Mouse (Mus musculus) 3134 (cell line): Measurements from ENCODE around the gene Scarf2.

Experiments used
- DNase-seq: peaks from one replicate; pipeline ENCODE4 v3.0.0-alpha.2; 2011; ENCODE audit warnings: low spot score; ENCODE audit not compliant: insufficient read length; ENCODE audit errors: extremely low read depth

Scarf2 gene

GRCm38 (mm10) chr16:17796971-17797811 is at the start of gene Scarf2:
TSS of gene Scarf2 (plus strand) at chr16:17797282.
- DNase-seq = no peak

- DNase-seq = no peak
Observed at GRCm38 (mm10) chr16:17753001-17753400, 44.1 kb upstream of the Scarf2 start.

DNA sequence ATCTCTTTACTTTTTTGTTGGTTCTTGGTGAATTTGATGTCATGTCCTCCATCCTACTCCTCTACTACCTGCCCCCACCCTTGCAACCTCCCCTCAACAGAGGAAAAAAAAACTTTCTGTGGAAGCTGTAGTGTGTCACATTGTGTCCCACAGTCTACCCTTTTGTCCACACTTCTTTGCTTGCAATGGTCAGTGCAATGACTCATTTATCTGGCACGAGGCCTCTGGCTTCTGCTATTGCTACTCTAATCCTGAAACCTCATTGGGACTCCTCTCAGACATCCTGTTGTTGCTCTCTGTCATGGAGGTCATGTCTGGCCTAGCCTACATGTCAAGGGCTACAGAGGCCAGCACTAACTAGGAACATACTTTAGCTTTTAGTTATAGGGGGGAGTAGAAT is 43.4 kb upstream of the Scarf2 start:
- DNase-seq = peak; percentile 57

- DNase-seq = no peak
Observed at GRCm38 (mm10) chr16:17757756-17758155, 39.3 kb upstream of the Scarf2 start.

DNA sequence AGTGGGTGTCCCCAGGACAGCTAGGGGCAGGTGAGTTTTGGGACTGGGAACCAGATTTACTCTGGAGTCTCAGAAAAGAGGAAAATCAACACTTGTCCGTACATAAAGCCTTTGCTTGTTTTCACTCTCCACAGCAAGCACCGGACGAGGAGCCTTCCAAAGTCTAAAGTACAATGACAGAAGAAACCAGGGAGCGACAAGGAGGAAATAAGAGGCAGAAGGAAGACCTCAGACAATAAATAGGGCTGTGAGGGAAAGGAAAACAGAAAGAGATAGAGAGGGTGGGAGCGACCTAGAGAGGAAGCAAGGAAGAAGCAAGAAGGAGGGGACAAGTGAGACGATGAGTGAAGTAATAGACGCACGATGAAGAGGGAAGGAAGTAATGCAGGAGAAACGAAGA is 38.2 kb upstream of the Scarf2 start:
- no peak for DNase-seq

DNA sequence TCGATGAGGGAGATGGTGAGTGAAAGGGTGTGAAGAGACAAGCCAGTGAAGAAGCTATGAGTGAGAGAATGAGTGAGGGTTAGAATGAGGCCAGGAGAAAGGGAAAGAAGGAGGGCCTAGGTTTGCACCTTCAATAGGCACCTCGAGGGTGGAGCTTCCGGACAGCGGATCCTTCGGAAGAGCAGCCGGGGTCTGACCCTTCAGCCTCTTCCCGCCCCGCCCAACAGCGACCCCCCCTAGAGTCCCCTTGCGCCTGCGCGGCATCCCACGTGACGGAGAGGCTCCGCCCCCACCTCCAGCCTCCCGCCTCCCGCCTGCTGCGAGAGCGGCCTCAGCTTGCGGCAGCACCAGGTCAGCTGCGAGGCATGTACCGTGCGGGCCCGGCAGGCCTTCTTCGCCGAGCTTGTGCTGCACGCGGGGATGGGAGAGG is 37.7 kb upstream of the Scarf2 start, which contains the start of gene Klhl22:
TSS of gene Klhl22 (plus strand) at position 275 of the 430 bp plus-strand sequence.
- DNase-seq = peak; percentile 98

GRCm38 (mm10) chr16:17759813-17760321 is 37.2 kb upstream of the Scarf2 start:
- DNase-seq = peak; percentile 79

DNA sequence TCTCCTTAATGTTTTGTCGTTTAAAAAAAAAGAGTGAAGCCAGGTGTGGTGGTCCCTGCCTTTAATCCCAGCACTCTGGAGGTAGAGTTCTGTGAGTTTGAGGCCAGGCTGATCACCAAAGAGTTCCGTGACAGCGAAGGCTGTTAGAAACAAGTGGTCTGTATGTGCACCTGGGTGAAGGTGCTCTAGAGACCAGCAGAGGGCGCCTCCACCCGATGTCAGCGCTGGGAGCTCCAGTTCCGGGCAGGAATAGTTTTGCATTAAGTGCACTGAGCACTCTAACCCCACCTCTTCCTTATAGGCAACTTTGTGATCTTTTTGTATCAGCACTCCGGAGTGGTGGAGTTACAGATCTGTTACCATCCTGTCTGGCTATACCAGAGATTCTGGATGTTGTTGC is 36.4 kb upstream of the Scarf2 start:
- peak; percentile 68 for DNase-seq

DNA sequence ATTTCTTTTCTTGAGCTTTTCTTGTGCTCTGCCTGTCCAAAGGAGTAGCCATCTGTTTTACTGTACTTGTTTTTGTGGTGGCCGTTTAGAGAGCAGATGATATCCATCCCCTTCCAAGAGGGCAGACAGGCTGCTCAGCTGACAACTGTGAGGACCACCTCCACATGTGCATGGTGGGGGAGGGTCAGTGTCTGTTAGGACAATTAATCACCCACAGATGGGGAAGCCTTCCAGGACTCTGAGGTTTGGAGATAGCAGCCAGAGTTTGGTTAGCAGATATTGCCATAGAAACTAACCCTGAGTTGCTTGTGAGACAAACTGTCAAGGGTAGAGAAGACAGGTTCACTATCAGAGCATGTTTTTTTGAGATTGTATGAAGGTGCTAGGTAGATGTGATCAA is 36.0 kb upstream of the Scarf2 start:
- no peak for DNase-seq

- DNase-seq = no peak
Observed at GRCm38 (mm10) chr16:17764108-17764511, 33.0 kb upstream of the Scarf2 start.

DNA sequence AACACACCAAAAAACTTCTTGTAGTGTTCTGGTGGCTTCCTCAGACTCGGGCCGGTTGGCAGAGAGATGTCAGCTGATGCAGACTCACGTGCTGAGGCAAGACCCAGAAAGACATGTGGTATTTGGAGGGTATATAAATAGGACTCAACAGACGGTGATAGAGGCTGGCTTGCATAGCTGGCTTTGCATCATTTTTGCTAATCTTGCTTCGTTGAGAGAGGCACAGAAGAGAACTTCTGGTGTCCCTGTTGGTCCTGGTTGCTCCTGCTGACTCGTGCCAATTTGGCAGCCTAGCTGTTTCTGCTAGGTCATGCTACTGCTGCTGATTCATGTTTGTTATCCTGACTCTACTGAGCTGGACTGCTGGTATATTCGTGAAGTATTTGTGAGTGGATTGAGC is 28.2 kb upstream of the Scarf2 start:
- peak; percentile 57 for DNase-seq

DNA sequence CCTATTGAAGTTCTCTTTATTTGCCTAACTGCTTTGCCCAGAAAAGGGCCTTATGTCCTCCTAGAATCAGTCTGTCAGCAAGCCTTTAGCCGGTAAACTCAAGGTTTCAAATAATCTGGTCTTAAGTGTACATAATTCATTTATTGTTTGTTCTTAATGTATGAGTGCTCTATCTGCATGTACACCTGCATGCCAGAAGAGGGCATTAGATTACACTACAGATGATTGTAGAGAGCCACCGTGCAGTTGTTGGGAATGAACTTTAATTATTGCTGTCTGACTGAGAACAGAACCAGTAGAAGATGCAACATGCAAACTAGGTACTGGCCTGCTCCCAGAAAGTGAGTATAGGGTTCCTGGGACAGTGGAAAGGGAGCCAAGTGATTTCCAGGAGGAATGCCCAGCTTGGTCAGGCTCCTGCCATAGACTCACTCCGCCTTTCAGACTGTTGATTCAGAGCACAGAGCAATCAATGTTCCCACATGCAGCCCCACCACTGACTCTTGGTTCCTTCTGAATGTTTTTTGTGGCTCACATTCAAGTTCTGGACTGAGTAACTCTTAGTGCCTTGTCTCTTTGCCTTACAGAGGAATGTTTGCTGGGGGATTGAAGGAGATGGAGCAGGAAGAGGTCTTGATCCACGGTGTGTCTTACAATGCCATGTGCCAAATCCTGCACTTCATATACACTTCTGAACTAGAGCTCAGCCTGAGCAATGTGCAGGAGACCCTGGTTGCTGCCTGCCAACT is 25.8 kb upstream of the Scarf2 start:
- DNase-seq = peak; percentile 70

GRCm38 (mm10) chr16:17776828-17777227 is 20.3 kb upstream of the Scarf2 start:
- no peak for DNase-seq

GRCm38 (mm10) chr16:17778223-17778622 is 18.9 kb upstream of the Scarf2 start:
- DNase-seq = no peak

DNA sequence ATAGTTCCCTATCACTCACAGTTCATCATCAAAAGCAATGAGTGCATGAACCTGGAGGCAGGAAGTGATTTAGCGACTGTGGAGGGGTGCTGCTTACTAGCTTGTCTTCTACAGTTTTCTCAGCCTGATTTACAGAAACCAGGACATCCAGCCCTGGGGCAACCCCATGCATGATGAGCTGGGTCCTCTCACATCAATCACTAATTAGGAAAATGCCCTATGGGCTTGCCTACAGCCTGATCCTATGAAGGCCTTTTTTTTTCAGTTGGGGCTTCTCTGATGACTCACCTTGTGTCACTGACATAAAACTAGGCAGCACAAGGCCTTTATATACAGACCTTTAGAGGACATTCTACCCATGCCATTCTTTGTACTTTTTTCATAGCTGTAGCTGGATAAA is 17.4 kb upstream of the Scarf2 start:
- peak; percentile 28 for DNase-seq

GRCm38 (mm10) chr16:17785337-17785736 is 11.7 kb upstream of the Scarf2 start:
- no peak for DNase-seq

DNA sequence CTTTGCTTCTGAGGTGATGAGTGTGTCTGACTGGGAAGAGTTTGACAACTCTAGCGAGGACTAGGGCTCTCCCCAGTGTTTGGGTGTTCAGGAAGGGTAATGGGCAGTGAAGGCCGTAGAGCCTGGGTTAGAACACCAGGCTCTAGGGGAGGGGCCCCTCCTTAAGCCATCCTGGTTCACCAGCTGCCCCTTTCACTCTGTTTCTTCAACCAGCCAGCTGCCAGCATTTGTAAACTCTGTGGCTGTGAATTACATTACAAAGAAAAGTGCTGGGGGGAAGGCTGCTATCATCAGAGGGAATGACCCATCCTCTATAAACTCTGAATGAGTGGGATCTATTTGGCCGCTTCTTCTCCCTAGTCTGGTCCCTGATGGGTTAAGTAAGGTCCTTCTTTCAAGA is 4.4 kb upstream of the Scarf2 start:
- no peak for DNase-seq

DNA sequence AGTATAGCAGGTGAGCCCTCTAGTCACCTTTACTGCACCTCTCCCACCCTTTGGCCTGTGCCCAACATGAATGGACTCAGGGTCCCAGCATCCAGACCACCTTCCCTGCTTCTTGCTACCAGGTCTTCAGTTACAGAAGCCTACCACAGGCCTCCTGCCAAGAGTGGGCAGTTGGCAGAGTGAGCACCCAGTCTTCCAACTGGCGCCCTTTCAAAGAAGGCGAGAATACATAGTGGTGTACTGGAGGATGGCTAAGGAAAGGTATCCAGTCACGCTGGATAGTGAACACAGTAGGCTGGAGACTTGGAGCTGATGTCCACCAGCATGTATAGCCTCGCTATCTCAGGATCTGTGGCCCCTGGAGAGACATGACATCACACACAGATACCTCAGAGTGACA is 3.0 kb upstream of the Scarf2 start:
- DNase-seq = no peak

DNA sequence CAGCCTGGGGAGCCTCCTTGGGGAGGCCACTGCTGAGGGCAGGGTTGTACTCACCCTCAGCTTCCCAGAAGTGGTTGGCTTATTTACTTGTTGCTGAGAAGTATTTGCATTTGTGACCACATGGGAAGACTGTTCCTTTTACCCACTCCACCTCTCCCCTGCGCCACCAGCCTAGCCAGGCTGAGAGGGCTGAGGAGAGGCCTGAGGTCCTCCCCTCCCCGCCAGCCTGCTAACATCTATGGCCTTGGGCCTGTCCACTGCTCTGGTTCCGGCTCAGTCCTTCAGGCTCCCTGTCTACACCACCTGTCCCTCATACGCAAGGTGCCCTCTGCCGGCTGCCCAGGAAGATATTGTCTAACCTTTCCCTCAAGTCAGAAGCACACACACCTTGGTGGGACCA is 1.4 kb upstream of the Scarf2 start:
- no peak for DNase-seq

GRCm38 (mm10) chr16:17796519-17796918 is 563 bp upstream of the Scarf2 start:
- DNase-seq = no peak

- DNase-seq = no peak
Observed at GRCm38 (mm10) chr16:17797812-17798311, 780 bp downstream of the Scarf2 start.
